Mouse (Mus musculus): ENCODE measurements at regions not wholly inside any gene's neighbourhood (a gene's known extent, or its start where the extent isn't known, plus 50 kb on each side); places are given as distances from the start of the nearest gene placed in this dataset.

DNA sequence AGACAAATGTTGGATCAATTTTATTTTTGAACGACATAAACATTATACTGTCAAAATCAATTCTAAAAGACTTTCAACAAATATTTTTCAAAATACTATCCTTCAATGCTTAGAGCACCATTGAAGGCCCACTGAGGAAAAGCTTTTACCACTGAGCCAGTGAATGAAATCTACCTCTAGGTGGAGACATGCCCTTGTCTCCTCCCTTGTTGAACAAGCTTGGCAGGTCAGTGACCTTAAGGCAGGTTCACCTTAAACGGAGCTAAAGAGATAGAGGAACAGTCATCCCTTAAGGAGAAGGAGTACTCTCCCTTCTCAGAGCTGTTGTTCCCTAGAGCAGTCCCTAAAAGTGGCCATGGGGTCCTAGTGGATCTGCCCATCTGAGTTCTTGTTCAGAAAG lies 136.2 kb upstream of the G2e3 start:
- no peaks in the 10 kb centered on the region for H3K4me1 ChIP-seq (ENCODE audit: insufficient read depth, low read length)
- H3K36me3 ChIP-seq (ENCODE audit: insufficient read depth, low read length) = no peaks in the 10 kb centered on the region
- no peak overlapping the region for H3K27ac ChIP-seq (ENCODE audit: low read depth, low read length)
- ATAC-seq (ENCODE audit: low FRiP score) (no peak; the same call in 1 of the 2 replicates), DNase-seq (ENCODE audit: low spot score) (no peak)
- no peaks in the 10 kb centered on the region for H3K27me3 ChIP-seq (ENCODE audit: insufficient read depth, low read length)
- no peaks in the 10 kb centered on the region for H3K9me3 ChIP-seq (ENCODE audit: low read length)
- WGBS = 42% methylated on average over 2 of the region's 2 CpGs
- no peak overlapping the region for H3K4me3 ChIP-seq (ENCODE audit: low read depth, low read length)
- no peak for TF ChIP-seq CTCF (IDR thresholded peaks at IDR 0.05)
- no peak overlapping the region for H3K4me2 ChIP-seq (ENCODE audit: low read depth, low read length, poor library complexity, severe bottlenecking)
- no peak overlapping the region for H3K9ac ChIP-seq (replicated peaks; ENCODE audit: low read length, poor library complexity, severe bottlenecking)

GRCm38 (mm10) chr12:51196289-51196688 lies 151.6 kb upstream of the G2e3 start:
- DNase-seq (ENCODE audit: low spot score) = no peak
- WGBS = 80% methylated on average over 5 of the region's 5 CpGs
- Histone ChIP-seq H3K9ac (replicated peaks; ENCODE audit: low read length, poor library complexity, severe bottlenecking) (no peak overlapping the region), H3K36me3 (ENCODE audit: insufficient read depth, low read length) (no peaks in the 10 kb centered on the region), H3K4me1 (ENCODE audit: insufficient read depth, low read length) (no peaks in the 10 kb centered on the region), H3K4me3 (ENCODE audit: low read depth, low read length) (no peak overlapping the region), H3K27ac (ENCODE audit: low read depth, low read length) (no peak overlapping the region), H3K9me3 (ENCODE audit: low read length) (no peaks in the 10 kb centered on the region), H3K4me2 (ENCODE audit: low read depth, low read length, poor library complexity, severe bottlenecking) (no peak overlapping the region), H3K27me3 (ENCODE audit: insufficient read depth, low read length) (no peaks in the 10 kb centered on the region)
- no peak for ATAC-seq (ENCODE audit: low FRiP score)
- no peak for TF ChIP-seq CTCF (IDR thresholded peaks at IDR 0.05)

- Histone ChIP-seq H3K4me2 (ENCODE audit: low read depth, low read length, poor library complexity, severe bottlenecking) (no peak overlapping the region), H3K9me3 (ENCODE audit: low read length) (no peaks in the 10 kb centered on the region), H3K27me3 (ENCODE audit: insufficient read depth, low read length) (no peaks in the 10 kb centered on the region), H3K4me3 (ENCODE audit: low read depth, low read length) (no peak overlapping the region), H3K27ac (ENCODE audit: low read depth, low read length) (no peak overlapping the region), H3K36me3 (ENCODE audit: insufficient read depth, low read length) (no peaks in the 10 kb centered on the region), H3K4me1 (ENCODE audit: insufficient read depth, low read length) (no peaks in the 10 kb centered on the region), H3K9ac (replicated peaks; ENCODE audit: low read length, poor library complexity, severe bottlenecking) (no peak overlapping the region)
- WGBS = 81% methylated on average over 8 of the region's 8 CpGs
- DNase-seq (ENCODE audit: low spot score) (no peak), ATAC-seq (ENCODE audit: low FRiP score) (no peak)
- no peak for TF ChIP-seq CTCF (IDR thresholded peaks at IDR 0.05)
Observed at GRCm38 (mm10) chr12:51195136-51195535, 152.7 kb upstream of the G2e3 start.

- no peak for TF ChIP-seq CTCF (IDR thresholded peaks at IDR 0.05)
- Histone ChIP-seq H3K27me3 (ENCODE audit: insufficient read depth, low read length) (no peaks in the 10 kb centered on the region), H3K4me3 (ENCODE audit: low read depth, low read length) (no peak overlapping the region), H3K4me2 (ENCODE audit: low read depth, low read length, poor library complexity, severe bottlenecking) (no peak overlapping the region), H3K4me1 (ENCODE audit: insufficient read depth, low read length) (no peaks in the 10 kb centered on the region), H3K9ac (replicated peaks; ENCODE audit: low read length, poor library complexity, severe bottlenecking) (no peak overlapping the region), H3K9me3 (ENCODE audit: low read length) (no peaks in the 10 kb centered on the region), H3K27ac (ENCODE audit: low read depth, low read length) (no peak overlapping the region), H3K36me3 (ENCODE audit: insufficient read depth, low read length) (no peaks in the 10 kb centered on the region)
- no peak for DNase-seq (ENCODE audit: low spot score)
- whole genome bisulfite sequencing = 30% methylated on average over 1 of the region's 1 CpGs
- no peak for ATAC-seq (ENCODE audit: low FRiP score)
Observed at GRCm38 (mm10) chr12:51190754-51191153, 157.1 kb upstream of the G2e3 start.

DNA sequence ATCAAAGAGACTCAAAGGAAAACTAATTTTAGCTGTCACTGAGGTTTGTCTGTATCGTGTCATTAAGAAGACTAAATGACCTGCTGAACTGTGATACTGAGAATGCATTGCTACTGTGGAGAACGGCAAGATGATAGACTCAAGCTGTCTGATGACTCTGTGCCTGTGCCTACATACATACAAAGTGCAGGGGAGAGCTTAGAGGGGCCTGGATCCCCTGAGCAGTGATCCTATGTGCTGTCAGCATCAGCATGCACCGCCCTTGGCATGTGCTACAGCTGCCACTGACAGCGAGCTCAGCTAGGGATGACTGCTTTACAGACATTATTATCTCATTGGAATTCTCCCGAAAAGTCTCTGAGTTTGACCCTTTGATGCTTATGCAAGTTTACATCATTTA lies 157.7 kb upstream of the G2e3 start:
- H3K9me3 ChIP-seq (ENCODE audit: low read length) = no peaks in the 10 kb centered on the region
- DNase-seq (ENCODE audit: low spot score) = no peak
- TF ChIP-seq CTCF (IDR thresholded peaks at IDR 0.05) = no peak
- H3K36me3 ChIP-seq (ENCODE audit: insufficient read depth, low read length) = no peaks in the 10 kb centered on the region
- no peak overlapping the region for H3K4me3 ChIP-seq (ENCODE audit: low read depth, low read length)
- ATAC-seq (ENCODE audit: low FRiP score) = no peak
- no peak overlapping the region for H3K27ac ChIP-seq (ENCODE audit: low read depth, low read length)
- H3K9ac ChIP-seq (replicated peaks; ENCODE audit: low read length, poor library complexity, severe bottlenecking) = no peak overlapping the region
- H3K4me2 ChIP-seq (ENCODE audit: low read depth, low read length, poor library complexity, severe bottlenecking) = no peak overlapping the region
- H3K27me3 ChIP-seq (ENCODE audit: insufficient read depth, low read length) = no peaks in the 10 kb centered on the region
- H3K4me1 ChIP-seq (ENCODE audit: insufficient read depth, low read length) = no peaks in the 10 kb centered on the region
- 51% methylated on average over 5 of the region's 5 CpGs for WGBS

DNA sequence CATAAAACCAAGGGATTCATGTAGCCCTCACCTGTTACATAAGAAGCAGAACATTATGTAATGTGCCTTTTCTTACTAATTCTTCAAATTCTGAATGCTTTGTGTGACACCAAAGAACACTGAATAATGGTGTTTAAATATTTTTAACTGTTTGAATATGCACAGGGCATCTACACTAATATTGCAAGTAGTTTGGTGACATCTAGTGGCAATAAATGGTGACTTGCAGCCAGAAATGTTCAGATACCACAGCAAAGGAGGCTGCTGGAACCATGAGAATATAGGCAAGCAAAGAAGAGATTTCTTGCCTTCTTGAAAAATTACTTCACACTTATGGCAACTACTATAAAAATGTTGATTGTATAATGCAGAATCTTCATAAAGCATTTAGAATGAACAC lies 159.6 kb upstream of the G2e3 start:
- Histone ChIP-seq H3K9me3 (ENCODE audit: low read length) (no peaks in the 10 kb centered on the region), H3K27me3 (ENCODE audit: insufficient read depth, low read length) (no peaks in the 10 kb centered on the region), H3K4me2 (ENCODE audit: low read depth, low read length, poor library complexity, severe bottlenecking) (no peak overlapping the region), H3K27ac (ENCODE audit: low read depth, low read length) (no peak overlapping the region), H3K9ac (replicated peaks; ENCODE audit: low read length, poor library complexity, severe bottlenecking) (no peak overlapping the region), H3K4me3 (ENCODE audit: low read depth, low read length) (no peak overlapping the region), H3K36me3 (ENCODE audit: insufficient read depth, low read length) (no peaks in the 10 kb centered on the region), H3K4me1 (ENCODE audit: insufficient read depth, low read length) (no peaks in the 10 kb centered on the region)
- TF ChIP-seq CTCF (IDR thresholded peaks at IDR 0.05) = peak; percentile 93
- peak; percentile 88 for DNase-seq (ENCODE audit: low spot score)
- ATAC-seq (ENCODE audit: low FRiP score) = peak; percentile 69

- Histone ChIP-seq H3K36me3 (ENCODE audit: insufficient read depth, low read length) (no peaks in the 10 kb centered on the region), H3K4me1 (ENCODE audit: insufficient read depth, low read length) (no peaks in the 10 kb centered on the region), H3K27me3 (ENCODE audit: insufficient read depth, low read length) (no peaks in the 10 kb centered on the region), H3K9me3 (ENCODE audit: low read length) (no peaks in the 10 kb centered on the region), H3K4me3 (ENCODE audit: low read depth, low read length) (no peak overlapping the region), H3K27ac (ENCODE audit: low read depth, low read length) (no peak overlapping the region), H3K9ac (replicated peaks; ENCODE audit: low read length, poor library complexity, severe bottlenecking) (no peak overlapping the region), H3K4me2 (ENCODE audit: low read depth, low read length, poor library complexity, severe bottlenecking) (no peak overlapping the region)
- WGBS = 71% methylated on average over 6 of the region's 6 CpGs
- no peak for ATAC-seq (ENCODE audit: low FRiP score)
- no peak for DNase-seq (ENCODE audit: low spot score)
- no peak for TF ChIP-seq CTCF (IDR thresholded peaks at IDR 0.05)
Observed at GRCm38 (mm10) chr12:51187726-51188125, 160.1 kb upstream of the G2e3 start.

Data from midbrain, postnatal 0 days (tissue).